Mouse (Mus musculus): Measurements from ENCODE around the gene Chrng. TPM values are rescaled to one million over a fixed set of nuclear protein-coding genes. Genes with fewer than 3 reads are reported as not detected.

The Chrng gene
- polyA plus RNA-seq (2015; fragmentation: Nextera tagmentation; extraction: Ambion mirVana): 14.3 and 38.1 TPM in 2 replicates

DNA sequence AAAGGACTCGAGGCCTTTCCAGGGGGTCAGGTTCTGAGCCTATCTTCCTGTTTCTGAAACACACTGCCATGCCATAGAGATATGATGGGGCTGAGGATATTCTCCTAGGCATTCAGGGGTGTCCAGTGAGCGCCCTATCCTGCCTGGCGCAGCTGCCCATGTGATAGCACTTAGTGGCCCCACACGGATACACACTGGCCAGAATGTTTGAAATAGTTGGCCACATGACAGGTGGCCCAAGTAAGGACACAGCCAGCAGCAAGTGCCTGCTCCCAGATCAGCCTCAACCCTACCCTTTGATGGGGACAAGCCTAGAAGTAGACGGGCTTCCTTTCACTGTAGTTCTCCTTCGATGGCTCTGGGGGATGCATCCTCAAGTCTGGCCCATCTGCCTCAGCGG lies at the start of gene Chrng:
Gene Chrng (plus strand): TSS at position 193 of the 400 bp plus-strand sequence.
- no peak within 1 kb of the TSS for H3K4me3 ChIP-seq
- H3K27me3 ChIP-seq: peaks cover 39% of the 10 kb centered on the region
- H3K9me3 ChIP-seq: no peaks in the 10 kb centered on the region
- H3K4me2 ChIP-seq: no peak within 1 kb of the TSS
- ATAC-seq (ENCODE audit: insufficient number of reproducible peaks, low FRiP score, low TSS enrichment, low read depth): no peak
- H3K4me1 ChIP-seq: 0 out of 2 replicates have a peak, but pooled peaks cover 7% of the 10 kb centered on the region
- 84% methylated on average over 7 of the region's 7 CpGs for WGBS
- no peak within 1 kb of the TSS for H3K9ac ChIP-seq
- peak within 1 kb of the TSS; percentile 17; the same call in 1 of the 2 replicates for H3K27ac ChIP-seq
- H3K36me3 ChIP-seq: no peaks in the 10 kb centered on the region

DNA sequence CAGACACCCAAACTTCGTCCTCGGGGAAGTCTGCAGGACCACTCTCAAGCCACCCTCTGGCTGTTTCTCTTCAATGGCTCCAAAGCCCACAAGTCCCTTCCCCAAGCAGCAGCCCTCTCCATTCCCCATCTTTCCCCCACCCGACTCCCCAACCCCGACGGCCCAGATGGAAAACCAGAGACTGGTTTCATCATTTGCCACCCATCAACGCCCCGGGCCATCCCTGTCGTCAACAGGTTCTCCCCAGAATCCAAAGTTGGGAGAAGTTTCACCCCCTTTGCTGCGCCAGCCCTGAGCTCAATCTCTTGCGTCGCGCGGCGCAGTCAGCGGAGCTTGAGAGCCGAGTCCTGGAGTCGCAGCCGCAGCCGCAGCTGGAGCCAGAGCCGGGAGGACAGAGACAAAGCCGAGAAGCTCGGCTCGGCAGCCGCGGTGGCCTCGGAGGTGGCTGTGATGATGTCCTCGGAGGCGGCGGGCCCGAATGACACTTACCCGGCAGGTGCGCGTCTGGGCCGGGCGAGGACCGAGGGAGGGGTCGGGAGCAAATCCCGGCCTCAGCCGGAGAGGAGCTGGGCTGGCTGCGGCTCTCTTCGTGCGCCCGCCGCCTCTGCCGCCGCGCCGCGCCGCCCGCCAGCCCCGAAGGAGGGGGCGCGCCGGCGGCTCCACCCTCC lies 48.8 kb upstream of the Chrng start:
- peak overlapping the region; percentile 79 for H3K4me2 ChIP-seq
- no peak for ATAC-seq (ENCODE audit: insufficient number of reproducible peaks, low FRiP score, low TSS enrichment, low read depth)
- no peaks in the 10 kb centered on the region for H3K9me3 ChIP-seq
- H3K4me3 ChIP-seq: peak overlapping the region; percentile 40
- H3K36me3 ChIP-seq: no peaks in the 10 kb centered on the region
- peaks cover 99% of the 10 kb centered on the region for H3K27me3 ChIP-seq
- H3K4me1 ChIP-seq: peaks cover 34% of the 10 kb centered on the region
- H3K9ac ChIP-seq: no peak overlapping the region
- no peak overlapping the region for H3K27ac ChIP-seq
- WGBS: under 1% methylated on average over 36 of the region's 56 CpGs

DNA sequence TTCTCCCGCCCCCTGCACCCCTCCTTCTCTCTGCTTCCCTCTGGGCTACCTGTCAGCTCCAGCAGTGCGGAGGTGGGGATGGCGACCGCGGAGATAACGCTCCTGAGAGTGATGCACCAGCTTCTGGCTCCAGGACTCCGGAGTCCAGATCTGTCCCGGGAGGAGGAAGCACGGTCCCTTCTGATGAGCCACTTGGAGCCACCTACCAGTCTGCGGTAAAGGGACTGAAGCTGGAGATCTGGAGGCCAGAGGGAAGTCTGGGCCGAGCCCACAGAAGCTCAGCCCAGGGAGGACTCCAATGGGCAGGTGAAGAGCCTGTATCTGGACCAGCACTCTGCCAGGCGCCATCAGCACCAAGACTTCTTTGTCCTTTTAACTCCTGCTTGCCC lies 48.3 kb upstream of the Chrng start, which contains the start of gene Ecel1:
Gene Ecel1 (minus strand): TSS at position 323 of the 389 bp plus-strand sequence.
- Histone ChIP-seq H3K9me3 (no peaks in the 10 kb centered on the region), H3K4me2 (peak within 1 kb of the TSS; percentile 79), H3K4me1 (peaks cover 34% of the 10 kb centered on the region), H3K4me3 (peak within 1 kb of the TSS; percentile 40), H3K9ac (no peak within 1 kb of the TSS), H3K27ac (no peak within 1 kb of the TSS), H3K27me3 (peaks cover 97% of the 10 kb centered on the region), H3K36me3 (no peaks in the 10 kb centered on the region)
- 5% methylated on average over 11 of the region's 12 CpGs for WGBS
- no peak for ATAC-seq (ENCODE audit: insufficient number of reproducible peaks, low FRiP score, low TSS enrichment, low read depth)

DNA sequence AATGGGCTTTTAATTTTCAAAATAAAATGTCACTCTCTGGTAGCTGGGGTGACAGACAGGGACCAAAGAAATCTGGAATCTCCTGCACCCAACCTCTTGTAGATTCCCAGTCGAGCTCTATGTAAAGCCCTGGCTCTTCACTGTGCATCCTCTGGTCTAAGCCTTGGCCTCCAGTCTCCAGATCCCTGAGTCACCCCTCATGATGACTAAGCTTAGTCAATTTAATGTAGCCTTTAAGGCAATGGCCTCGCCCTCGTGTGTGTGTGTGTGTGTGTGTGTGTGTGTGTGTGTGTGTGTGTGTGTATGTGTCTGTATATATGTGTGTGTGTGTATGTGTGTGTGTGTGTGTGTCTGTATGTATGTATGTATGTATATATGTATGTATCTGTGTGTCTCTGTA lies 45.1 kb upstream of the Chrng start:
- peaks cover 84% of the 10 kb centered on the region for H3K27me3 ChIP-seq
- H3K4me1 ChIP-seq: peaks cover 20% of the 10 kb centered on the region
- H3K27ac ChIP-seq: no peak overlapping the region
- WGBS: 70% methylated on average over 3 of the region's 3 CpGs
- no peak for ATAC-seq (ENCODE audit: insufficient number of reproducible peaks, low FRiP score, low TSS enrichment, low read depth)
- no peaks in the 10 kb centered on the region for H3K9me3 ChIP-seq
- H3K4me3 ChIP-seq: no peak overlapping the region
- H3K36me3 ChIP-seq: no peaks in the 10 kb centered on the region
- no peak overlapping the region for H3K4me2 ChIP-seq
- no peak overlapping the region for H3K9ac ChIP-seq

DNA sequence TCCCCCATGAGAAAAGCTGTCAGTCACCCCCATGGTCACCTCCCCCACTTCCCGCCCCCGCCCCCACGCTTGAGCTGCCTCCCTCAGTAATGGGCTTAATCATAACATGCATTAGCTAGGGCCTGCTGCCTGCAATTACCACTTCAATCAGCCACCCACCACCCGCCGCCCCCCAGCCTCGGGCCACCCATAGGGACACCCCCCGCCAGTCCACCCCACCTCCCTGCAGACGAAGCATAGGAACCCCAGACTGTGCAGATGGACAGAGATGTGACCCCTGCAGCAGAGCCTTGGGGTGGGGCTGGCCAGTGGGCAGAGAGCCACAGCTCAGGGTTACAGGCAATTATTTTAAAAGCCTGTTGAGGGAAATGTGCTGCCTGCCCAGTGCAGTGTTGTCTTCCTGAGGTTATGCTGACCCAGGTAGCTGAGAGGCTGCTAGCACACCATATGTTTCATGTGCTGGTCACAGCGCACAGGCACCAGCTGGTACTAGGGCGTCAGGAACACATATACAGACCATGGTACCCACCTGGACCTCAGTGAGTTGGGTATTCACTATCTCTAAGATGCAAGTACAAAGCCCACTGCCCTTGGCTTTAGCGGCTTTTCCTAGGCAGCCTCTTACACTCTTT lies 40.2 kb upstream of the Chrng start:
- ATAC-seq (ENCODE audit: insufficient number of reproducible peaks, low FRiP score, low TSS enrichment, low read depth): no peak
- Histone ChIP-seq H3K27ac (no peak overlapping the region), H3K4me3 (no peak overlapping the region), H3K4me1 (no peaks in the 10 kb centered on the region), H3K9me3 (no peaks in the 10 kb centered on the region), H3K27me3 (peaks cover 75% of the 10 kb centered on the region), H3K9ac (no peak overlapping the region), H3K36me3 (no peaks in the 10 kb centered on the region), H3K4me2 (no peak overlapping the region)
- 19% methylated on average over 10 of the region's 11 CpGs for WGBS

DNA sequence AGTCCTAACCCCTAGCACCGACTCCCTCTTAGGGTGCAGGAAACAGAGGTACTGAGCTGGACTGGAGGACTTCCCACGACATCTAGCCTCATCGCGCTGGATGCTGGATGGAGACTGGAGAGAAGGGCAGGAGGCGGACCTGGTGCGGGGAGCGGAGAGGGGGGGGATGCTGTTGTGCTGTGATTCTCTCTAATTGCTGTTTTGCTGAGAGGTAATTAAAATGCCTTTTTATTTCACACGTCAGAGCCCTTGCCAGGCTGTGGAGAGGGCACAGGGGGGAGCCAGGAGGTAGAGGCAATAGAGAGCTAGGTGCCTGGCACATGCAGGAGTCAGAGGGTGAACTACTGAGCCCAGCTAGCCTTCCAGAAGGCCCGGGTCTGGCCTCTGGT lies 39.7 kb upstream of the Chrng start:
- Histone ChIP-seq H3K27me3 (peaks cover 76% of the 10 kb centered on the region), H3K36me3 (no peaks in the 10 kb centered on the region), H3K27ac (no peak overlapping the region), H3K9ac (no peak overlapping the region), H3K4me1 (peaks cover 1% of the 10 kb centered on the region; the same call in 1 of the 2 replicates), H3K4me2 (no peak overlapping the region), H3K9me3 (no peaks in the 10 kb centered on the region), H3K4me3 (no peak overlapping the region)
- WGBS: 41% methylated on average over 9 of the region's 9 CpGs
- no peak for ATAC-seq (ENCODE audit: insufficient number of reproducible peaks, low FRiP score, low TSS enrichment, low read depth)

DNA sequence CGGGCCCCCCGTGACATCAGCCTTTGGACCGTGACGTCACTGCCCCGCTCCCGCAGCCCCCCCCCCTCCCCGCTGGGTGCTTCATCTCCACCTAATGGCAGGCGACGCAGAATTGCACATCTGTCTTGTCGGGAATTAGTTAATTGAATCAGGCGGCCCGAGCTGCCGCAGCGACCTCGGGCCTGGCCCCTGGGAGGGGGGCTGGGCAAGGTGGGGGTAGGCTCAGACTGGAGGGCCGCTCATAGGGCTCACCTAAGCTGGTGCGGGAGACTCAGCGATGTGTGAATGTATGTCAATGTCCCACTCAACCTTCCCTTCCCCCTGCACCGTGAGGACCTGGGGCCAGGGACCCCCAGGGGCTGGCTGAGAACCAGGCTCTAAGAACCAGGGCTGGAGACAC lies 34.0 kb upstream of the Chrng start:
- Histone ChIP-seq H3K4me2 (no peak overlapping the region), H3K4me1 (peaks cover 19% of the 10 kb centered on the region), H3K9me3 (no peaks in the 10 kb centered on the region), H3K9ac (no peak overlapping the region), H3K4me3 (no peak overlapping the region), H3K27me3 (peaks cover 78% of the 10 kb centered on the region), H3K36me3 (no peaks in the 10 kb centered on the region), H3K27ac (no peak overlapping the region)
- ATAC-seq (ENCODE audit: insufficient number of reproducible peaks, low FRiP score, low TSS enrichment, low read depth): no peak
- WGBS: 7% methylated on average over 19 of the region's 19 CpGs

DNA sequence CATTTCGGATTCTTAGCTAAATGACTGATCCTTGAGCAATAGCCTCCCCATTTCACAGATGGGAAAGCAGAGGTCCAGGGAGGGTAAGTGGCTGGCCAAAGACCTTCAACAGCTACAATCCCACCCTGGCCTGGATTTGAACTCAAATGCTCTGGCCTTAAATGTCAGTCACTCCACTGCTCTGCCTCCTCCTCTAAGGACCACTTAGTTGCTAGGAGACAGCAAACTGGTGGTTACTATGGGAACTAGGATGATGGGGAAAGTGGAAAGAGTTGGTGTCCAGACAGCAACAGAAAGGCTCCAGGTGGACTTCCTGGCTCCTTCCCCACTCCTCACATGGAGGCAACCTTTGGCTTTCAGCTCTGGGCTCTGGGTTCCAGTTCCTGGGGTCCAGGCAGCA lies 33.1 kb upstream of the Chrng start:
- Histone ChIP-seq H3K36me3 (no peaks in the 10 kb centered on the region), H3K27ac (no peak overlapping the region), H3K9me3 (no peaks in the 10 kb centered on the region), H3K4me3 (no peak overlapping the region), H3K9ac (no peak overlapping the region), H3K27me3 (peaks cover 70% of the 10 kb centered on the region), H3K4me1 (peaks cover 27% of the 10 kb centered on the region), H3K4me2 (no peak overlapping the region)
- no peak for ATAC-seq (ENCODE audit: insufficient number of reproducible peaks, low FRiP score, low TSS enrichment, low read depth)
- 69% methylated on average over 1 of the region's 1 CpGs for WGBS

DNA sequence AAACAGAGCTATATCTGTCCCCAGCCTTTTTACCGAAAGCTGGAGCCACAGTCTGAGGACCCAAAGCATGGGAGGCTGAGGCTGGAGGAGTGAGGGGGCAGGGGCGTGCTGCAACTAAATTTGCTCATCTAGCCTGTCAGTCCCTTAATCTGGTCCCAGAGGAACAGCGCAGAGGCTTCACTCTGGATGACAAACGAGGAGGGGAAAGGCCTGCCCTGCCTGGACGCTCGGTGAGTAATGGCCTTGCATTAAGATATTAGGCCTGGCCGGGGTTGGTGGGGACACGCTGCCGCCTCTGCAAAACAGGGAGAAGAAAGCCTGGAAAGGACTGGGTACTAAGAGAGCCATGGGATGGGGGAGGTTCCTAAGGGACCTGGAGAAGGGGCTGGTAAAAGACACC lies 32.1 kb upstream of the Chrng start:
- peaks cover 32% of the 10 kb centered on the region for H3K4me1 ChIP-seq
- H3K4me3 ChIP-seq: no peak overlapping the region
- WGBS: 39% methylated on average over 9 of the region's 9 CpGs
- H3K27me3 ChIP-seq: peaks cover 66% of the 10 kb centered on the region
- H3K4me2 ChIP-seq: no peak overlapping the region
- H3K36me3 ChIP-seq: no peaks in the 10 kb centered on the region
- H3K9ac ChIP-seq: no peak overlapping the region
- no peaks in the 10 kb centered on the region for H3K9me3 ChIP-seq
- ATAC-seq (ENCODE audit: insufficient number of reproducible peaks, low FRiP score, low TSS enrichment, low read depth): no peak
- no peak overlapping the region for H3K27ac ChIP-seq

DNA sequence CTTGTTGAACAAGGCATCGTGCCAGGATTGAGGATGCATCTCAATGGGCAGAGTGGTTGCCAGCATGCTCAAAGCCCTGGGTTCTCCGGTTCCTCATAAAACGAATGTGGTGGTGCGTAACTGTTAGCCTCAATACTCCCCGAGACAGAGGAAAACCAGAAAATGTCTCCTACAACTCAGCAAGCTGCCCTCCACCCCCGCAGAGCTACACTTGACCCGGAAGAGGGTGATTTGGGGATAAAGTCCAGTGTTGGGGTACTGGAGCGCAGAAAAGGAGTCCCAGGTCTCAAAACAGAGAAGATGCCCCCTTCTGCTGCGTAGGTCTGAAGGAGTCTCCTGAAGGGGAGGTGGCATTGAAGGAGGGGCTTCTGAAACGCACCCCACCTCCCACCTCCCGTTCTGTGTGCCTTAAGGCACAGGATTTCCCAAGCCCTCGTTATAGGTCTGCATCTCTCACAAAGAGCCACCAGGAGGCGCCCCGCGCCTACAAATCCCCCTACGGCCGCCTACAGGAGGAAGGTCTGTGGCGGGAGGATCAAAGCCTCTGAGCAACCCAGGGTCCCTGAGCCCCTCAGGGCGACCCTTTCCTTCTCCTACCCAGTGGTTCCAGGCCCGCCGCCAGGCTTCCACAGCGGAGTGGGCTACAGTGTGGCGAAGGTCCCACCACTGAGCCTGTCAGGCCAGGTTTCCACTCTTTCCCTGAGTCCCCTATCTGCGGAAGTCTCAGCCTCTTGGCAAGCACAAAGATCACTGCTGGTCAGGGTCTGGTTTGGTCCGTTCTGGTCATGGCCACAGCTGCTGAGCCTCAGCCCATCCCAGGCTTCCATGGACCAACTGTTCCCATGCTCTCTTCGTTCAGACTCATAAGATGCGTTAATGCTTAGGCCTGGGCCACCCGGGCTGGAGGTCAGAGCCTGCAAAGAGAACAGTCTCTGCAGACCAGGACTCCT lies 30.2 kb upstream of the Chrng start:
- ATAC-seq (ENCODE audit: insufficient number of reproducible peaks, low FRiP score, low TSS enrichment, low read depth): no peak
- H3K9ac ChIP-seq: no peak overlapping the region
- H3K27me3 ChIP-seq: peaks cover 50% of the 10 kb centered on the region
- peaks cover 32% of the 10 kb centered on the region for H3K4me1 ChIP-seq
- no peaks in the 10 kb centered on the region for H3K9me3 ChIP-seq
- no peak overlapping the region for H3K4me3 ChIP-seq
- 22% methylated on average over 28 of the region's 28 CpGs for WGBS
- H3K4me2 ChIP-seq: peak overlapping the region; percentile 19; the same call in 1 of the 2 replicates
- H3K36me3 ChIP-seq: no peaks in the 10 kb centered on the region
- H3K27ac ChIP-seq: no peak overlapping the region

DNA sequence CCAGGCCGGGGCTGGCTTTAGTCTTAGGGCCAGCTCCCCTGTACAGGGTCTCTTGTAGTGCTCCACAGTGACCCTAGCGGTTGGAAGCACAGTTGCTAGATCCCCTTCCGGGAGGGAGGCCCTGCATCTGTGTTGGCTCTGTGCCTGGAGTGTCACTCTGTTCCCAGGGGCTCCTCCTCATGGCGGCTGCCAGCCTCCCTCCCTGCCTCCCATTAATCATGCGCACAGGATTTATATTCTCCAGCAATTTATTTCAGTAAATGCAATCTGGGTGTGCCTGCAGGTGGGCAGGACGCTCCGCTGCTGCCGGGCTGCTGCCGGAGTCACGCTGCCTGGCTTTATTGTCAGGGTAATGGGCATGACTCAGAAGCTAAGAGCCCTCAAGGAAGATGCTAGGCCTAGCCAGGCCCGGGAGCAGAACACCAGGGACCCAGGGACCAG lies 28.6 kb upstream of the Chrng start:
- Histone ChIP-seq H3K9me3 (no peaks in the 10 kb centered on the region), H3K27me3 (peaks cover 42% of the 10 kb centered on the region), H3K4me2 (0 out of 2 replicates have a peak overlapping the region, but pooled peaks have one; percentile 12), H3K4me3 (no peak overlapping the region), H3K36me3 (no peaks in the 10 kb centered on the region), H3K27ac (no peak overlapping the region; the same call in 1 of the 2 replicates), H3K9ac (no peak overlapping the region), H3K4me1 (peaks cover 23% of the 10 kb centered on the region)
- peak; percentile 62; the same call in 1 of the 2 replicates for ATAC-seq (ENCODE audit: insufficient number of reproducible peaks, low FRiP score, low TSS enrichment, low read depth)
- 2% methylated on average over 11 of the region's 11 CpGs for WGBS
